Comparison of ENCODE assay signal across 1 mouse cellular context in the genomic region with DNA sequence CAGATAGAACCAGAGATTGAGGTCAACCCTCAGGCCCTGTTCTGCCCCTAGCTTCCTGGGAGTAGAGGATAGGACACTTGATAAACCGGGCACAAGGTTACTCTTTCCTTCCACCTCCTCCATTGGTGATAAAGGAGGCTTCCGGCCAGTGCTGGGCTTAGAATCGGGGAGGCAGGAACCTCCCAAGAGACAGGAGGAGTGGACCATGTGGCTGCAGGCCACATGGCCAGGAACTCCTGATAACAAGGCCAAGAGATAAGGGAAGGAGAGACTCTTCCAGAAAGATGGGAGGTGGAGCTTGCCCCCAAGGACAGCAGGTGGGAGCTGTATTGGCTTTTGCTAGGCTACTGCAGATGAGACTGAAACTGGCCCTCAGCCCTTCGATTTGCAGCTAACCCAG.
TF ChIP-seq lines count a peak whose summit lies in the region.

No protein-coding gene starts in this region.

TF ChIP-seq in MEL, 35 proteins besides CTCF, POLR2A, EP300 and RAD21 (continued from another document):
- TF ChIP-seq MAX (IDR thresholded peaks at IDR 0.05; ENCODE audit: low read length): peak; percentile 58; the same call in 1 of the 2 replicates
- TF ChIP-seq ZMIZ1 (IDR thresholded peaks at IDR 0.05; ENCODE audit: low read depth, low read length): no peak
- TF ChIP-seq UBTF (IDR thresholded peaks at IDR 0.05; ENCODE audit: borderline replicate concordance, insufficient read depth, low read depth, low read length): no peak
- no peak for TF ChIP-seq ZNF384 (IDR thresholded peaks at IDR 0.05; ENCODE audit: low read depth, low read length)
- no peak for TF ChIP-seq USF2 (IDR thresholded peaks at IDR 0.05; ENCODE audit: borderline replicate concordance in 1 of 2, insufficient read depth in 1 of 2, low read depth in 1 of 2, low read length in 2 of 2)
- no peak for TF ChIP-seq POLR2AphosphoS5 (IDR thresholded peaks at IDR 0.05; ENCODE audit: borderline replicate concordance, low read depth, low read length)
- TF ChIP-seq TBP (IDR thresholded peaks at IDR 0.05; ENCODE audit: low read depth, low read length): no peak
- TF ChIP-seq TCF12 (IDR thresholded peaks at IDR 0.05; ENCODE audit: low read depth, low read length): no peak
- no peak for TF ChIP-seq MEF2A (IDR thresholded peaks at IDR 0.05; ENCODE audit: extremely low read depth, insufficient replicate concordance, low read depth, low read length, poor library complexity, severe bottlenecking)
- TF ChIP-seq SMC3 (IDR thresholded peaks at IDR 0.05; ENCODE audit: low read depth, low read length): no peak
